Comparison of ENCODE assay signal across 8 mouse cellular contexts in genomic region chr10:85625170-85625686, GRCm38 (mm10).
DNase-seq lines count a peak whose midpoint lies in the region; ATAC-seq lines count a peak whose summit lies in the region.

No protein-coding gene starts in this region.

- H3K4me3 ChIP-seq in heart, embryonic 16.5 days (ENCODE audit: low read length), result peak overlapping the region; percentile 54
- peak overlapping the region; percentile 42 for H3K4me3 ChIP-seq in forebrain, embryonic 15.5 days
- no peak overlapping the region; the same call in 1 of the 2 replicates for H3K4me3 ChIP-seq in midbrain, embryonic 13.5 days (replicated peaks)

- H3K9ac ChIP-seq in heart, embryonic 16.5 days (ENCODE audit: low read length), result no peak overlapping the region
- no peak overlapping the region for H3K9ac ChIP-seq in forebrain, embryonic 15.5 days (replicated peaks)
- no peak overlapping the region for H3K9ac ChIP-seq in midbrain, embryonic 13.5 days (replicated peaks)

- H3K27me3 ChIP-seq in heart, embryonic 16.5 days (ENCODE audit: control insufficient read depth, insufficient read depth, low read length), result no peaks in the 10 kb centered on the region
- no peaks in the 10 kb centered on the region for H3K27me3 ChIP-seq in forebrain, embryonic 15.5 days
- H3K27me3 ChIP-seq in midbrain, embryonic 13.5 days, result no peaks in the 10 kb centered on the region

- 58% methylated on average over 4 of the region's 4 CpGs for WGBS in heart, embryonic 16.5 days
- 63% methylated on average over 4 of the region's 4 CpGs for WGBS in forebrain, embryonic 15.5 days
- WGBS in midbrain, embryonic 13.5 days, result 60% methylated on average over 4 of the region's 4 CpGs

- intact Hi-C loops in left cerebral cortex, postnatal 10 days (cut with DNase I), result loop anchor here (10.0 kb wide), 1 partner anchor 240 kb away; the partner anchor contains the start of gene Btbd11

- no peak for DNase-seq in heart, adult 8-10 months (ENCODE audit: low spot score)
- DNase-seq in cerebellum, adult 11-12 months, result peak; percentile 19
- no peak for DNase-seq in gastrocnemius, postnatal 10 days
- DNase-seq in left cerebral cortex, postnatal 10 days (ENCODE audit: extremely low spot score in 1 of 2, low spot score in 2 of 2), result no peak
- no peak for DNase-seq in thymus, postnatal 10 days (ENCODE audit: low spot score in 2 of 2)

- H3K4me1 ChIP-seq in heart, embryonic 16.5 days (ENCODE audit: control insufficient read depth, insufficient read depth, low read length), result no peaks in the 10 kb centered on the region
- no peaks in the 10 kb centered on the region; the same call in none of the 2 replicates for H3K4me1 ChIP-seq in forebrain, embryonic 15.5 days
- H3K4me1 ChIP-seq in midbrain, embryonic 13.5 days (replicated peaks), result no peaks in the 10 kb centered on the region

- no peak overlapping the region for H3K27ac ChIP-seq in heart, embryonic 16.5 days (ENCODE audit: low read length)
- H3K27ac ChIP-seq in forebrain, embryonic 15.5 days (replicated peaks), result no peak overlapping the region
- 0 out of 2 replicates have a peak overlapping the region, but pooled peaks have one; percentile 35 for H3K27ac ChIP-seq in midbrain, embryonic 13.5 days

- H3K4me2 ChIP-seq in heart, embryonic 16.5 days (ENCODE audit: low read depth, low read length), result peak overlapping the region; percentile 79; the same call in 1 of the 2 replicates
- H3K4me2 ChIP-seq in forebrain, embryonic 15.5 days (replicated peaks), result peak overlapping the region; percentile 56
- peak overlapping the region; percentile 66 for H3K4me2 ChIP-seq in midbrain, embryonic 13.5 days (replicated peaks)

- no peaks in the 10 kb centered on the region for H3K36me3 ChIP-seq in heart, embryonic 16.5 days (ENCODE audit: control insufficient read depth, insufficient read depth)
- no peaks in the 10 kb centered on the region for H3K36me3 ChIP-seq in forebrain, embryonic 15.5 days
- no peaks in the 10 kb centered on the region for H3K36me3 ChIP-seq in midbrain, embryonic 13.5 days

- H3K9me3 ChIP-seq in heart, embryonic 16.5 days (replicated peaks; ENCODE audit: control insufficient read depth, low read length), result no peaks in the 10 kb centered on the region
- H3K9me3 ChIP-seq in forebrain, embryonic 15.5 days, result no peaks in the 10 kb centered on the region
- no peaks in the 10 kb centered on the region for H3K9me3 ChIP-seq in midbrain, embryonic 13.5 days

- no peak for ATAC-seq in heart, embryonic 16.5 days (replicated peaks; ENCODE audit: extremely low read depth, insufficient read depth, low FRiP score)
- 0 out of 2 replicates have a peak, but pooled peaks have one; percentile 33 for ATAC-seq in forebrain, embryonic 15.5 days (replicated peaks)
- ATAC-seq in midbrain, embryonic 13.5 days, result no peak
